Mouse (Mus musculus) CH12F3 (cell line): ENCODE measurements around the gene Tlr8.
"Not testable (repeated sequence)": the region's sequence is repeated elsewhere in the genome, so short reads cannot be mapped to it uniquely, and the experiment has no call there.

Source experiments
- in situ Hi-C: fragments of 300-500 bp; cut with MboI; formaldehyde crosslinking; loops from 2 replicates; pipeline ENCODE4 v1.14.3; 2020; ENCODE audit warnings: low sequenced_read_pairs

Gene Tlr8

DNA sequence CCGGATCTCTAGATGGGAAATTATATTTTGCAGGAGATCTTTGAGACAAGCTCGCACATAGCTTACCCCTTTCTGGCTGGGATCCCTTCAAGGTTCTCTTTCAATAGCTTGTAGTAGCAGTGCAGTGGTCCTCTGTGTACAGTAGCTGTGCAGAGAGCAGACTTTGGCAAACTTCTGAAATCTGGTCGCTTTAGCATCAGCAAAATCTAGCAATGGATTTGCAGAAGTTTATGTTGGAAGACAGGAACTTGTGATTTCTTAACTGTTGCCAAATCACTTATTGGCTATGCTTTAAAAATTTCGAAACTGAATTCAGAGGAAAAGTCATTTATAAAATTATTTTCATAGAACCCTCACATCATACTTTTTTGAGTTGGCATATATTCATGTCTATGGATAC, at the start of gene Tlr8:
Gene Tlr8 (minus strand): TSS at position 244 of the 400 bp plus-strand sequence.
- in situ Hi-C loops = no loop called here

DNA sequence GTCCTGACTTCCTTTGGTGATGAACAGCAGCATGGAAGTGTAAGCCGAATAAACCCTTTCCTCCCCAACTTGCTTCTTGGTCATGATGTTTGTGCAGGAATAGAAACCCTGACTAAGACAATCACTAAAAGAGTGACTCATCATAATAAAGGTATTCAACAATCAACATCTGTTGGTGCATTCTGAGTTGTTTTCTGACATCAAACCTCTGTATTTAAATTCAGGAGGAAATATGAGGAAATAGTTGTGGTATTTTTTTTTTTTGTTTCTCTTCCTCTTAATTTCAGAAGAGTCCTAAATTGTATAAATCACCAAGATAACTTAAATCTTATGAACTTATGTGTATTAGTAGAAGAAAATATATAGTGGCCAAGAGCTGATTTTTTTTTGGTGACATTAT, 37.9 kb upstream of the Tlr8 start:
- in situ Hi-C loops = not testable (repeated sequence)

DNA sequence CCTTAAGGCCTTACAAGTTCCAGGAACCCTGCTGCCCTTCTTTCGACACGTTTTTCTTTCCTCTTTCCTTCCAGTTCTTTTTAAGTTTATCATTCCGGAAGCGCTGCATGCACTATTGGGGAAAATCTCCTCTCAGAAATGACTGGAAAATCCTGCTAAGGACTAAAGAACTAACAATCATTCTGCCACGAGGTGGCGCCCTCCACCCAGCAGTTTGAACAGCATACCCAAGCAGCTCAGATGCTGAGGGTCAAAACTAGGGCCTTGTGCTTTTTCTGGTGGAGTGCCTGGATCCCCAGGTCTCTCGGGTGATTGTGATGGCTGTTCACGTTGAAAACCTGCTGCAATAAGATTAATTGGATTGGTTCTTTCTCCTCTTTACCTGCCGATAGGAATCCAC, 12.8 kb upstream of the Tlr8 start:
- in situ Hi-C loops = loop anchor here (25.0 kb wide), 1 partner anchor 535 kb away; no protein-coding TSS in a partner anchor

DNA sequence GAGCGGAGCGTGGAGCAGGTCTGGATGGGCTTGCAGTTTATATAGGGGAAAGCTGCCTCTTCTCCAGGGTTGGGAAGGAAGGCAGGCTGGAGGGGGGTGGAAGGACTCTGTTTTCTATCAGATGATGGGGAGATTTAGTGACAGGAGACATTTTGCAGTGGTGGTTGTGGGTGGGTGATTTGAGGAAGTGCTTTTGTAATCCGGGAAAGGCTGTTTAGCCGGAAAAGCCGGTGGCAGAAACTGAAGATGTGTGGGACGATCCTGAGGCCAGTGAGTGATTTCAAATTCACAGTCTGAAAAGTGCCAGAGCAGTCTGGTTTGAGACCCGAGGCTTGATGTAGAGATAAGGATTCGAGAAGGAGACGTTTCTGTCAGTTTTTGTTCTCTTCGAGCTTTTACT, 12.4 kb upstream of the Tlr8 start:
- in situ Hi-C loops = loop anchor here (25.0 kb wide), 1 partner anchor 536 kb away; no protein-coding TSS in a partner anchor

DNA sequence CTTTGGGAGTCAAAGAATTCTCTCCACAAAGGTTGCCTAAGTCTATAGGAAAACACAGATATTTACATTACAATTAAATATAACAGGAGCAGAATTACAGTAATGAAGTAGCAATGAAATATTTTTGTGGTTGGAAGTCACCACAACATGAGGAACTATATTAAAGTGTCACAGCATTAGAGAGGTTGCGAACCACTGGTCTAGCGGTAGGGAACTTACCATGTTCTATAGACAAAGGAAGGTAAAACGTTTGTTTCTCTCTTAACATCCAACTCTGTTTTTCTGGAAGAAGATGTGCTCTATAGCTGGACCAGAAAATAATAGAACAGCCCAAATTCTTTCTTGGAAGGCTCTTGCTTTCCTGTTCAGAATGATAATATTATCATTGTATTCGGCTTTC, 599 bp downstream of the Tlr8 start:
- in situ Hi-C loops = no loop called here

DNA sequence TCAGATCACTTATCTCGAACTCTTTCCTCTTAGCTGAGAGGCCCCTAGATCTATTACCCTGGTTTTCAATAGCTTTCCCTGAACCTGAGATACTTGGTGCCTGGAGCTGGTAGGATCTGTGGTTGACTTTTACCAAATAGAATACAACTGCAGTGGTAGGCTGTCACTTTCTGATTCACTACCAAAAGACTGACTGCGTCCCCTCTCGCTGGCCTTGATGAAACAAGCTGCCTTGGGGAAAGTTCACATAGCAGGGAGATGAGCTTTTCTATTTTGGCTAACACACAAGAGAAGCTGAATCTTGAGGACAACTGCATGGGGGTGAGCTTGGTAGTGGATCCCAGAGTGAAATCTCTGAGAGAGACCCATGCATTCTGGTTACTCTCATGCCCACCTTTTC, 22.4 kb downstream of the Tlr8 start:
- in situ Hi-C loops = loop anchor here (25.0 kb wide), 1 partner anchor 1079 kb away; the partner anchor contains the start of gene Gemin8

DNA sequence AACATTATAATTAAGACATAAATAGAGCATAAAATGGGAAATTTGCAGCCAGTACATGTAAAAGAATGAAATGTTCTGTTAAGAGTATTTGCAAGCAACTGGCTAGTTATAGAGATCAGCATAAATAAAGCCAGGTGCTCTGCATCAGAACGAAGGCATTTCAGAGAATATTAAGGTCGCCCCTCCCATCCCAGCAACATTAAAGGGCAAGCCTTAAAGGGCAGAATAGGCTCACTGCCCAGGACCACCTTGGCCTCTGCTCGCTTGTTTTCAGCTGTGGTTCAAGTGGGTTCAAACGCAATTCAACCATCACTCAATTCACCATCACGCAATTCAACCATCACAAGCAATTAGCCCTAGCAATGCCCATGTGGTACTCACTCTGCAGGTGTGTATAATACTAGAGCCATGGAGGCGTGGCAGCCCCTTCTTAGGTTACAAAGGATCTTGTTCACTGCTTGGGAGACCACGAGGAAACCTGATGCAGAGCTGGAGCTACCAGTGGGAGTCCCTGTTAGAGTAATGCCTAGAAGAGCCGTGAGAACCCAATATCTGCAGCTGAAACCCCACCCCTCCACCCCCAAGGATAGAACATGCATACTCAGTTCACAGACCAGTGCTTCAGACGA, 24.7 kb downstream of the Tlr8 start:
- in situ Hi-C loops = loop anchor here (10.0 to 25.0 kb wide), 3 partner anchors 435 to 1077 kb away; partner anchors contain the start of gene Gemin8

DNA sequence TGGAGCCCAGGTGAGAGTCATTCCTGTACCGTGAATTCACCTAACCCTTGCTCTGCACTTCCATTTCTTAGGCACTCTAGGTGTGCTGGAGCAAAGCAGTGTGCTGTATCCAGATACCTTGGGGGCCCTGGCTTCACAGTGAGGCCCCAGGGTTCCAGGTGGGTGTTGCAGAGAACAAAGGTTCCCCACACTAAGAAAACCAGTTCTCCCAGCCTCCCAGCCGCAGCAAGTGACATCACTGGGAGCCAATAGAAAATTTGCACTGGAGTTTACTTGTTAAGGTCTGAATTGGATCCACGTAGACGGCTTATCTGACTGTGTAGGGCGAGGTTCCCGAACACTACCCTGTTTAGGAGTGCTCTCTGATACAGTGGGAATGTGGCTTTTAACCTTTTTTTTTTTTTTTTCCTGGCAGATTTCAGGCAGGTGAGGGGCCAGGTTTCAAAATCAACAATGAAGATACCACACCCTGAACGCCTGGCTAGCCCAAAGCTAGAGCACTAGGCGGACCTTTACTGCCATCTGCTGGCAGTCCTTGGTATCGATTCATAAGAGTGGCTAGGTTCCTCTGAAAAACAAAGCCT, 30.9 kb downstream of the Tlr8 start:
- in situ Hi-C loops = loop anchor here (10.0 to 25.0 kb wide), 3 partner anchors 428 to 1071 kb away; partner anchors contain the start of gene Gemin8

DNA sequence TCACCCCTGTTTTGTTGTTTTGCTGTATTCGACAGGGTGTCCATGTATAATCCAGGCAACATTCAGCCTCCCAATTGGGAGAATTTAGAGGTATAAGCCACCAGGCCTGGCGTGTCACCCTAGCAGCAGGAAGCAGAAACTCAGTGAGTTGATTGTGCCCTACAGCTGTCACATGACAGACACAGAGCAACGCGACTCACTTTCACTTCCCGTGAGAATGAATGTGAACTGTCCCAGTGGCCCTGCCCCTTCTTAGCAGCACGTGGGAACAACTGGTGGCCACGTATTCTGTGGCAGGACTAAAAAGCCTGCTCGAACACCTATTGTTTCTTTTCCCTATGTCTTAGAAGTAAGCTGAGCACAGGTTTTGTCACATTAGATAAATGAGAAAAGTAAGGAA, 33.0 kb downstream of the Tlr8 start:
- in situ Hi-C loops = loop anchor here (10.0 to 25.0 kb wide), 3 partner anchors 426 to 1069 kb away; partner anchors contain the start of gene Gemin8

DNA sequence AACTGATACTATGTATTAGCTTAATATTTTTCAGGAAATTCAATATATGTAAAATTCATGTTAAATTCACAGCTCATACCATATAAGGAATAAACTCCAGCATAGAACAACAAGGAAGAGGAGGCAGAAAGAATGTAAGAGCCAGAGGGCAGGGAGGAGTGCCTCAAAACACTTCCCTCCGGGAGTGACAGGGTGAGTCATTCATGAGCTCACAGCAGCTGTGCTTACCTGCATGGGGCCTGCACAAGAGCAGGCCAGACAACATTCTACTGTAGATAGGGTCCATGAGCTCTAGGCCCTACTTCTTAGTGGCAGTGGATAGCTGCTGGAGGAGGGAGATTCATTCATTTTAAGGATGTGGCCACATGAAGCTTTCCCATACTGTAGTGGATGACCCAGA, 34.3 kb downstream of the Tlr8 start:
- in situ Hi-C loops = loop anchor here (10.0 to 25.0 kb wide), 3 partner anchors 425 to 1068 kb away; partner anchors contain the start of gene Gemin8

DNA sequence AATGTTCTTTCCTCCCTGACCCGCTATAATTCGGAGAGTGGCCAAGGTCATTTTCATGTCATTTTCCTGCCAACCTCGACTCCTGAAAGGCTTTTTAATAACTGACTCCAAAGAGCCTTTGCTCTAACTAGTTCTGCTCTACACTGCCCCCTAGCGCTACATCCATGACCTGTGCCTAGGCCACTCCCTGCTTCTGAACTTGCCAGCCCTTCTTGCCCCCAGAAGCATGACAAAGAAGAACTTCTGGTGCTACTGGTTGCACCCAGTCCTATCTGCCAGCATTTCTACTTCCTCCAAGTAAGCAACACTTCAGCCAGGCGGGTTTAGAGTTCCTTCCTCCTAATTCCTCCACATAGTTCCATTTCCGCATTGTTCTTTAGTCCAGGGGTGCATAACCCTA, 34.9 kb downstream of the Tlr8 start:
- in situ Hi-C loops = loop anchor here (25.0 kb wide), 1 partner anchor 1067 kb away; the partner anchor contains the start of gene Gemin8

DNA sequence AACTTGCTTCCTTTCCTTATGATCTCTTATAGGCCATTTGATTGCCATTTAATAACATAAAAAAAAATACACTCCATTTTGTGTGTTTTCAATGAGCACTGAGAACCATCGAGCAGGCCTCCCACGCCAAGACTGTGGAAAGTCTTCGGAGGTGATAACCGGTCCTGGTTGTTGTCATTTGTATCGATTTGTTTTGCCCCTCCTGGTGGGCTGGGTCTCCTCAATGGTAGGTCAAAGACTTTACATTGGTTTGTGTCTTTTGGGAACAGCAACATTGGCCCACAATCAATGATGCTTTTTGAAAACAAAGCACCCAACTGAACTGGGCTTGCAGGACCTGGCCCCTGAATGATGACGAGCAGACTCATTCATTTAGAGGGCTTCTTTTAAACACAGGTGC, 36.4 kb downstream of the Tlr8 start:
- in situ Hi-C loops = loop anchor here (25.0 kb wide), 1 partner anchor 1065 kb away; the partner anchor contains the start of gene Gemin8

DNA sequence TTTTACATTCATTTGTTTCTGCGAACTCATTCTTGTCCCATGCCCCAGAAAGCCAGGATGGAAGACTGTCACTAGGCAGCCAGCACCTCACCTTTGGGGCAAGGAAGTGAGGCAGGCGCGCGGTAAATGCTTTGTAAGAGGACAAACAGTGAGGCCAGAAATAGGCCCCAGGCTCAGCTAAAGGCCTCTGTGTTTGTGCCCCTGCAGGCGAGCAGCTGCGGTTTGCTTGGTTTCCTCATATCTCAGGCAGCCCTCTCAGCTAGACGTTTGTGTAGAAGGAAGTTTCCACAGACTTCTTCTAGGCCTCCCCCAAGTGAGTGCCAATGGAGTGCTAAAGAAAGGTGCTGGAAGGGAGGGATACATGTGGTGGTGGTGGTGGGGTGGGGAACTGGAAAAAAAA, 37.0 kb downstream of the Tlr8 start:
- in situ Hi-C loops = loop anchor here (25.0 kb wide), 1 partner anchor 1065 kb away; the partner anchor contains the start of gene Gemin8

DNA sequence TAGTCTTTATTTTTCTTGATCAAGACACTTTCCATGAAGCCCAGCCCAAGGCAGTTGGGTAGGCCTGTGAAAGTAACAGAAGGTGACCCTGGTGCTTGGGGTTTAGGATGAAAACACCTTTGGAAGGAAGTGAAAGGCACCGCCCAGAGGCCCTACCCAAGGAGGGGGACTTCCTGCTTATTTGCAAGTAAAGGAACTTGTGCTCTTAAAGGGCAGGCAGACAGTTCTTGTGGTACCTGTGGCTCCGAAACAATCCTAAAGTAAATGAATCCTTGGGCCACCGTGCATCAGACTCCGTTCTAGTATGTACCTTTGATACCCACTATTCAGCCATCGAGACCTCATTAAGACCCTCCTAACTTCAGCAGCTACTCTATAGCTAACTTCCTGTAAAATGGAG, 37.6 kb downstream of the Tlr8 start:
- in situ Hi-C loops = loop anchor here (25.0 kb wide), 1 partner anchor 1064 kb away; the partner anchor contains the start of gene Gemin8

DNA sequence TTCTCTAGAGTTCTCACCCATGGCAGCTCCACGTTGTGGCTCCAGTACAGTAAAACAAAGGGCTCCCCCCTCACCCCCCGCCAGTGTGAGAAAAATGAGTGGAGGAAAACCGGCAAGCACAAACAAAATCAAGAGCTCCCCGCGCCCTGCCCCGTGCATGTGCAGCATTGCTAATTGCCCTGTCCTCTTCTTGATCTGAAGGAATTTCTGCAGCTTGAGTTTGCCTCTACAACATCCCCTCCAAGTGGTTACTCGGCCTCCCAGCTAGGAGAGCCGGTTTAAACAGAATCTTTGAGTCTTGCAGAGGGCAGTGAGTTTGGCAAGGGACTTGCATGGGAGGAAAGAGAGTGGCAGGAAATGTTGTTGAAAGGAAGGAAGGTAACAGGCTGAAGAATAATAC, 51.4 kb downstream of the Tlr8 start:
- in situ Hi-C loops = no loop called here

DNA sequence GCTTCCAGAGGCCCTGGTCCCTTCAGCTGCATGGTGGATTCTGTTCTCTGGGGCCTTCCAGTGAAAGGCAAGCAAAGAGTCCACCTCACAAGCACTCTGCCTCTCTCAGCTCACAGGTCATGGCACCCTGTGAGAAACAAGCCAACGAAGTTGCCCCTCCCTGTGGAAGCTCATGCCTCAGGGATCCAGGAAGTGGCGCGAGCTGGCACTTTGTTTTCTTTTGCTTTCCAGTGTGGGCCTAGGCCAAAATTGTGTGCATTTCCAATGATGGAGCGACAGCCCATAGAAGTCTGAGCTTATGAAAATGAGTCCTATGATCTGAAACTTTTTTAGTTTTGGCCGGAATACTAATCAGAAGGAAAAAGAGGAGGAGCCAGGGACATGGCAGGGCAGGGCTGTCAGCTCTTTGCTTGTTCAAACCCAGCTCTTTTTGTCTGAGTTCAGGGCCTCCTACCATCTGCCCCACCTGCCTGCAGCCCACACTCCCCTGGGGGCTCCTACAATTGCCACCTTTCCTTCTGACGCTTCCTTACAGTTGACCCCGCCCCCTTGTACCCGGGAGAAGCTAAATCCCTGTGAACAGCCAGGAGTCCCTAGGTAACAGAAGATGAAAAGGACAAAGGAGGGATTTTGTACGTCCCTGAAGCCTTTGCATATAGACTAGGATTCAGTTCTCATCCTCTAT, 52.1 kb downstream of the Tlr8 start:
- in situ Hi-C loops = no loop called here

DNA sequence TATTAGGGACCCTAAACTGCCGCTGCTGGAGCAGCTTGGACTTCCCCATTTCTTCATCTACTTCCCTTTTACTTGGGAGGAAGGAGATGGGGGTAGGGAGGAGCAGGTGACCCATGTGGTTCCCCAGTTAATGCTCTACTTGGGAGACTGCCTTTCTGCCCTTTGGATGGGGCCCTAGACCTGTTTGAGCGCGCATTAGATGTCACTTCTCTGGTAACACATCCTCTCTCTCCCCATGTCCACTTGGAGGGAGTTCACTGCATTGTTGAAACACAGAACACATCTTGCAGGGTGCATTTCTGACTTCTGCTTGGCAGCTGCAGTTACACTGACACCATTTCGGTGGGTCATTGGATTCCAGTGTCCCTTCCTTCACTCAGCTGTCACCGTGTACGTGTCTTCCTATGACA, 53.8 kb downstream of the Tlr8 start:
- in situ Hi-C loops = no loop called here

DNA sequence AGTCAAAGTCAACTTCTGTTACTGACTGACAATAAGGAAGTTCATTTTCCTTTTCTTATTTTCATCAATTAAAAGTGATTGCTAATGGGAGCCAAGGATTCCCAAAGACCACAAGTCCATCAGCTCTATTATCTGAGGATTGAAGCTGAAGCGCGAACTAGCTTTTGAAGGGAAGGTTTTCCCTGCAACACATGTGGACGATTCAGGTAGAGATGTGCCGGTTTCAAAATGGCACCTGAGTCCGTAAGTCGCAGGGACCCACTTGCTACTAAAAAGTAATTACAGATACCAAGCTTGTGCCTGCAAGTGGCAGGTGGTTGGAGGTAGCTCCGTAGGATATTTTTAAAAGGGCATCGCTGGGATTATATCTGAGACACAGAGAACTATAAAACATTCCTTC, 54.3 kb downstream of the Tlr8 start:
- in situ Hi-C loops = loop anchor here (10.0 kb wide), 1 partner anchor 95 kb away; no protein-coding TSS in a partner anchor

DNA sequence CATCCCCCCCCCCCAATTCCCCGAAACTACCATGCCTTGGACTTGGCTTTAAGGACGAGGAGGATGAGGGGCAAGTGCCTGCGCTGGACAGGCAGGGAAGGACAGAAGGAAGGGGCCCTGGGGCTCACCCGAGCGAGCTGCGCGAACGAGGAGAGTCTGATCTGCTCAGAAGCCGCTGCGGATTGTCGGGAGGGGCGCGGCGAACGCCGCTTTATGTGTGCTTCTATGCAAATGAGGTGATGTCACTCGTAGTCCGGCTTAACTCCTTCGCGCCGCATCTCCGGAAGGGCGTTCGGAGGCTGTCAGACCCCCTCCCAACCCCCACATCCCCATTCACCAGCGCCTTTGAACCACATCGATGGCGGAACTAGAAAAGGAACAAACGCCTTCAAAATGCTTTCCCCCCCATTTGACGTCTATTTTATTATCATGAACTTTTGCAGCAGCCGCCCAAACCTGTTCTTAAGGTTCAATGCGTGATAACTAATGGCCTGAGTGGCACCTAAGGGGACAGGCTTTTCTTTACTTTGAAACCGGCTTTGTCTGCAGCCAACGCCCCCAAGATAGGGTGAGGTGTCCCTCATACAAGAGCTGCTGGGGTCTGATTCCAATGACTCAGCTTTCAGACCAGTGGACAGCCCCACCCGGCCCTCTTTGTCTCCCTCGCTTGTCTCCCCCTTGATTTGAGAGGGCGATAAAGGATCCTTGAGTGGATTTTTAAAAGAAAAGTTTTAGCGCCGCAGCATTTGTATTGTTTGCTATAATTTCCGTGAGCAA, 55.0 kb downstream of the Tlr8 start, which contains the start of gene Tmsb4x:
Gene Tmsb4x (minus strand): TSS at position 338 of the 777 bp plus-strand sequence.
- in situ Hi-C loops = loop anchor here (10.0 kb wide), 1 partner anchor 94 kb away; no protein-coding TSS in a partner anchor

DNA sequence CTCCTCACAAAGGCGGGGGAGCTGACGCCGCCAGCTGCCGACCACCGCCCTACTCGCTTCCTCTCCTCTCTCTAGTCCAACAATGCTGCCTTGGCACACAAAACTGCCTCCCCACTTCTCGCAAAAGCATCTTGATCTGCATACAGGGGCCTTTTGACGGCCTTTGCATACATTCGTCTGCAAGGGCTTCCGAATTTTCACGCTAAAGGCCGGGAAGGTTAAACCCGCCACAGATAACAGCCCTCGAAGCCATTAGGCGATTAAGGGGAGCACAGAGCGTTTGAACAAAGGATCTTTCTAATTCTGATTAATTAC, 55.7 kb downstream of the Tlr8 start:
- in situ Hi-C loops = loop anchor here (10.0 kb wide), 1 partner anchor 94 kb away; no protein-coding TSS in a partner anchor
